Mouse (Mus musculus): Measurements from ENCODE around the gene March1.

GRCm38 (mm10) chr8:65967223-65967778 lies 349.6 kb downstream of the March1 start:
- TF ChIP-seq CTCF (IDR thresholded peaks at IDR 0.05; ENCODE audit: low read depth) (no peak), EP300 (optimal IDR thresholded peaks at IDR 0.05) (no peak)
